Mouse (Mus musculus): ENCODE data around the gene Fkbp8.
A peak's percentile ranks its signal among the peaks of the same experiment; 100 is the strongest.

Fkbp8 gene

DNA sequence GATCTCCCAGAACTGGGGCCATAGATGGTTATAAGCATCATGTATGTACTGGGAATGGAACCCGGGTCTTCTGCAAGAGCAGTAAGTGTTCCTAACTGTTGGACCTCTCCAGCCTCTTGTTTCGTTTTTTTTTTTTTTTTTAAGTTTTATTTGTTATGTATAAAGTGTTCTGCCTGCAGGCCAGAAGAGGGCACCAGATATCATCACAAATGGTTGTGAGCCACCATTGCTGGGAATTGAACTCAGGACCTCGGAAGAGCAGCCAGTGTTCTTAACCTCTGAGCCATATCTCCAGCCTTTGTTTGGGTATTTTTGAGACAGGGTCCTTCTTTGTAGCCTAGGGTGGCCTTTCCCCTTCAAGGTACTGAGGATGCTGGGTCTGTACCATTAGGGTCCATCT, 31.5 kb downstream of the Fkbp8 start:
- no peak for DNase-seq (ENCODE audit: low spot score)

DNA sequence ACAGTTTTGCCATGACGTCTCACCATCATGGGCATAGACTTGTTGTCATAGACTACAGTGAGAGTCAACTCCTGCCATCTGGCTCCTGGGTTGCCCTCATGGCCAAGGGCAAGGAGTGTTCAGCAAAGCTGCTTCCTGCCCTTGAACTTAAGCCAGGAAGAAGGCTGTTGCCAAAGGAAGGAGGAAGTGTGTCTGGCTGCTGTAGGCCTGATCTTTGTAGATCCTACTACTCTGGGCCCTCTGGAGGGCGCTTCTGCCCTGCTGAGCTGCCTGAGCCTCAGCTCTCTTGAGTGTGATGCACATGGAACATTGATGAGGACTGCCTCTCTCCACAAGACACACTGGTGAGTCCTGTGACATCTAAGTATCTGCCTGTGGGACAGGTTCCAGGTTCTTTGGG, 32.6 kb downstream of the Fkbp8 start:
- no peak for DNase-seq (ENCODE audit: low spot score)

DNA sequence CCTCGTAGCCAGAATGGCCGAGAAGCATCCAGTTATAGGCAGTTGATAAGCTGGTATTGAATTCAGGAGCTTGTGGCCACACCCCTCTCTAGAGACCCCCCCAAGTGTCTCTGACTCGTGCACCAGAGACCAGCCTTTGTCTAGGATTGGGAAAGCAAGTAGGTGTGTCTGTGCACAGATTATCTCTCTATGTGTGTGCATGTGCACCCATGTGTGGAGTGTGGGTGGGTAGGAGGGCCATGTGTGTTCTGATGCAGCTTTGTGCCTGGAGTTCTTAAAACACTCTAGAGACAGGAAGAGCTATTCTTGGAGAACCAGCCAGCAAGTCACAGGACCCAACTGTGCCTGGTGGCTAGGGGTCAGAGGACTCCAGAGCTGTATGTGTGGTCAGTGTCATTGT, 33.0 kb downstream of the Fkbp8 start:
- no peak for DNase-seq (ENCODE audit: low spot score)

DNA sequence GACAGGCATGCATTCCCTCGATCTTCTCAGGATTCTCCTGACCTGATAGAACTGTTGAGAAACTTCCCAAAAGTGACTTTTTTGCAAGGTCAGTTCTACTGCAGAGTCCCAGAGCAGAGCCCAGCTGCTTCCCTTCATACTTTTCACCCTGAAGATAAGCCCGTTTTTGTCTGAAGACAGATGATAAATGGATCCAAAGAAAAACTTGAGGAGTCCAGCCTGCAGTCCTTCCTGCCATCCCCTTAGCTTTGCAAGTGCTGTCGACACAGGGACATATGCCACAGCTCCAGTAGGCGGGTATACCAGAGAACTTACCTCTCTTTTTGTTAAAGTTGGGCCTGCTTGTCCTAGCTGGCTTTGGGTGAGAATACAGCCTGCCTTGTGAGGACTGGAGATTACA, 33.8 kb downstream of the Fkbp8 start:
- DNase-seq (ENCODE audit: low spot score): no peak

DNA sequence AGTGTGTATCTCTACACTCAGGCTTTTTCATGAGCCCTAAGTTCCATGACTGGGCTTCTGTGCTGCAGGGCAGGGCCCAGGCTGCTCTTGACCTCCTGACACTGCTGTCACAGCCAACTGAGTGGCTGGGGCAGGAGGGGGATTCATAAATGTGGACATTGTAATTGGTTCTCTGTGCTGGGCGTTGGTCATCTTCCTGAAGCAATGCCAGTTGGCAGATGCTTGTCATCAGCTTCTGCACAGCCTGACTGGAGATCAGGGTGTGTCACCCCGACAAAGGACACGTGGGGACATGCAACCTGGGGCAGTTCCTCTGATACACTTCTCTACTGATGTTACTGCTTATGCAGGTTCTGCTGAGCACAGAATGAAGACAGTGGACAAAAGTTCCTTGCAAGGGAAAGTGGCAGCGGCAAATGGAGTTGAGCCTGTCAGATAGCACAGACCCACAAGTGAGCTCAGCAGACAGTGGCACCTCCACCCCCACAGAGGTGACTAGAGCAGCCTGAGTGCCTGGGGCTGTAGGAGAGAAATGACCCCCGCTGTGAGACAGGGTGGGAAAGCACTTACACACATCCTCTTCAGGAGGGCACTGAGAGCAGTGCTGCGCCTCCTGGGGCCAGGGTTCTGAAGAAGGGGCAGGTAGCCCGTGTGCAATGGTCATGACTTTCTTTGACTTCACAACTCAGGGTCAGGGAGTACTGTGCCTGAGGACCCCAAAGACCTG, 34.4 kb downstream of the Fkbp8 start:
- peak; percentile 62 for DNase-seq (ENCODE audit: low spot score)

DNA sequence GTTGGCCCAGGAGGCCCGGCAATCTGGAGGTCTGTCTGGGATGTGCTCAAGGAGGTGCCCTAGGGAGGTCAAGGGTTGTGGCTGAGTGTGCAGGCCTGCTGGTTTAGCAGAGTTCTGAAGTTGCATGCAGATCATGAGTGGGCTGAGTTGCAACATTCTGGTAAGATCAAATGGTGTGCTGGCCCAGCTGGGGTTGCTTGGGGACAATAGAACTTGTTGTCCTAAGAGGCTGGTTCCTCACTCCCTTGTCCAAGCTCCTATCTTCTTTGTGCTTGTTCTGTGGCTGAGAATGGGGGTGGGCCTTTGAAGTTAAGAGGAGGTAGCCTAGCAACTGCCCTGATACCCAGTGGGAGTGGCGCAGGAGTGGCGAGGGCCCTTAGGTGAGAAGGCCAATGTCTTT, 35.3 kb downstream of the Fkbp8 start:
- no peak for DNase-seq (ENCODE audit: low spot score)

DNA sequence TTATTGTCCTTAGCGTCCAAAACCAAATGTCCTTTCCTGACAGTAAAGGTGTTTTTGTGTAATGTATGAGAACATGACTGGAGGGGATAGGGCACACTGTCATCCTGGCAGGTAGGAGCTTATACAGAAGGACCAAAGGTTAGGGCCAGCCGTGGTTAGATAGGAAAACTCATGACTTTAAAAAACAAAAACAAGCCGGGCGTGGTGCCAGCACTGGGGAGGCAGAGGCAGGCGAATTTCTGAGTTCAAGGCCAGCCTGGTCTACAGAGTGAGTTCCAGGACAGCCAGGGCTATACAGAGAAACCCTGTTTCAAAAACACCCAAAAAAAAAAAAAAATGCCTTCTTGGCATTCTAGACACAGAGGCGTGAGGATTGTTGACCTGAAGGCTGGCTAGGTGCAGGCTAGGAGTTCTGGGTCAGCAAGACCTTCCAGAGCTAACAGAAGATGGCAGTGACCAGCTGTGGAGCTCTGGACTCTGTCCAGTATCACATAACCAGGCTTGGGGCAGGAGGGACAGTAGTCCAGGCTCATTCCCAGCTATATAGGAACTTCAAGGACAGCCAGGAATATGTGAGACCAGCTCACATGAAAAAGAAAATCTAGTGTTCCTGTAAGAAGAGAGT, 36.4 kb downstream of the Fkbp8 start:
- DNase-seq (ENCODE audit: low spot score): no peak

DNA sequence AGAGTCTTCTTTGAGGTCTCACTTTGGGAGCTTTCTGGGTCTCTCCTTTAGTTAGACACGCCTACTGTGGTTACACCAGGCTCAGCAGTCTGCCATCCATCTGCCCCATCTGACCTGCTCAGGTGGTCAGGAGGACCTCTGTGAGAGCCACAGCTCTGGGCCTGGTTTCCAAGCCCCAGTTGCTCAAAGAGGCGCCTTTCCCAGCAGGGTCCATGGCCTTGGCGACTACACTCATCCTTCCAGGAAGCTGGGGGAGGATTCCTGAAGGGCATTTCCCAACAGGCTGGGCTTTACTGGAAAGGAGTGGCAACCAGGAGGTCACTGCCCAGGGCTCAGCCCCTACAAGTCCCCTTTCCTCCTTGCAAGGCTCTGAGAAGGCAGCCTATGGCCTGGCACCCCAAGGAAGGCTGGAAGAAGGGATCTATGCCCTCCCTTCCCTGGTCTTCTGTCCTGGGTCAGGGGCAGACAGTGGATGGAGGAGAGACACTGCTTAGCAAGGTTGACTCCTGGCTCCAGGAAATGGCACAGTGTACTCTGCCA, 37.2 kb downstream of the Fkbp8 start:
- no peak for DNase-seq (ENCODE audit: low spot score)

DNA sequence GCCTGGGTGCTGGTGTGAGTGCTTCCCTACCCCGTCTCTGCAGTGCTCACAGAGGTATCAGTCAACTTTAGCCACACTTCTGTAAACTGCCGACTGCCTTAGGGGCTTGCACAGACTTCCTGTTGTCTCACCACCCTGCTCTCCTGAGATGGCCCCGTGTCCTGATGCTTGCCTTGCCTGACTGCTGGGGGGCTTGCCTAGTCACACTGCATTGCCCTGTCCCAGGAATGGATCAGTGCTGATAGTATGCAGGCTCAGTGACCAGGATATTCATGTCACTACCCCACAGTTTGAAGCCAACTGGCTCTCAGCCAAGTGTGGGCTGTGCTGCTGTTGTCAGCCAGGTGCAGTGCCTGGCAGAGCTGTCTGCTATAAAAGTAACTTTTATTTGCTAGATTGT, 38.0 kb downstream of the Fkbp8 start:
- DNase-seq (ENCODE audit: low spot score): no peak

DNA sequence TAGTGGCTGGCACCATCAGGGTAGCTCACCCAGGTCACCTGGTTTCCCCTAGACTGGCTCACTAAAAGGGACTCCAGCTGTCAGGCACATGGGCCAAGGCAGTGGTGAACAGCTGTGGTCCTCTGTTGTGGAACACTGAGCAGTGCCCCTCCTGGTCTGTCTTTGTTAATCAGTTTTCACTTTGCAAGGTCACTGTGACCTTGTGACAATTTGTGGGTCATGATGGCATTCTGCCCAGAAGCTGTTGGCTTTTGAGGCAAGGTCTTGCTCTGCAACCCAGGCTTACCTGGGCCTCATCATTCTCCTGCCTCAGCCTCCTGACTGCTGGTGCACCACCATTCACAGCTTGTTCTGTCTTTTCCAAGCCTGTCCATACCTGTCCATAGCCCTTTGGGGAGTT, 42.8 kb downstream of the Fkbp8 start:
- DNase-seq (ENCODE audit: low spot score): no peak

DNA sequence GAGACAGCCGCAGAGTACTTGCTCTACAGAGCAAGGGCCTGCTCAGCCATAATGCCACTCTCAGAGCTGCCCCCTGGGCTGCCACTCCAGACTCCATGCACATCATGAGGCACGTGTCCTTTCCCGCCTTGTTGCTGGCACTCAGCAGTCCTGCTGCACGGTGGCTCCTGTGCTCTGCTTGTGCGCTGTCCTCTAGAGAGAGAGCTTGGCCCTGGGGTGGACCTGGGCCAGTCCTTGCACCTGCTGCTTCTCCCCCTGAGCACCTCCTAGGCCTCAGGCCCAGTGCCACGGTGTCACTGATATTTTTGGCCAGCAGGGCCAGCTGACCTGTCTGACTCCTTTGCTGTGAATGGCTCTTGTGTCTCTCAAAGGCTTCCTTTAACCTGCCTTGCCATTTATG, 43.5 kb downstream of the Fkbp8 start:
- no peak for DNase-seq (ENCODE audit: low spot score)

DNA sequence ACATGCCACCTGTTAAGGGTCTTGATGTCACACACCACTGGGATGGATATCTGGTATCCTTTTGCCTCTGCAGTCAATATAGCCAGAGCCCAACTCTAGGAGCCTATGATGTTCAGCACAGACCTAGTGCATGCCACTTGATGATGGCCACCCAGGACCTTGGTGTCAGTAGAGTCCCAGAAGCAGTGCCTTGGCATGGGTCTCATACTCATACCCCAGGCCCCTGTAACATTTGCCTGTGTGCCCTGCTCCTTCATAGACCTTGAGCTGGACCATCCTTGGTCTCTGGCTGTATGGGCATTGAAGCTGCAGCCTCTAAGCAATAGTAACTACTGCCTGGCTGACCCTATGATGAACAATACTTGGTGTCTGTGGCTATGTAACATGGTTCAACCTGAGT, 46.8 kb downstream of the Fkbp8 start:
- DNase-seq (ENCODE audit: low spot score): no peak

DNA sequence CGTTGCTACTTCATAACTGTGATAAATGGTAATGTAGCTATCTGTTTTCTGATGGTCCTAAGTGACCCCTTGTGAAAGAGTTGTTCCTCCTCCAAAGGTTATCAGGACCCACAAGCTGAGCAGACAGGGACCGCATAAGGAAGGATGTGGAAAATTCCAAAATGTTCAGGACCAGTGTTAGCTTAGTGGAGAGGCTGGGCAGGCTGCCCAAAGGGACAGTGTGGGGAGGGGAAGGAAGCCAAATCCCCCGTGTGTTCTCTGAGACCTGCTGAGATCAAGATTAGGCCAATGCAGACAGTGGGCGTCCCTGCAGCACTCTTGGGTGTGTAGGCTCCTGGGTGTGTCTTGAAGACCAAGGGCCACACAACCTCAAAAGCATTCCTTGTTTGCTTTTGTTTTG, 47.4 kb downstream of the Fkbp8 start:
- DNase-seq (ENCODE audit: low spot score): no peak

DNA sequence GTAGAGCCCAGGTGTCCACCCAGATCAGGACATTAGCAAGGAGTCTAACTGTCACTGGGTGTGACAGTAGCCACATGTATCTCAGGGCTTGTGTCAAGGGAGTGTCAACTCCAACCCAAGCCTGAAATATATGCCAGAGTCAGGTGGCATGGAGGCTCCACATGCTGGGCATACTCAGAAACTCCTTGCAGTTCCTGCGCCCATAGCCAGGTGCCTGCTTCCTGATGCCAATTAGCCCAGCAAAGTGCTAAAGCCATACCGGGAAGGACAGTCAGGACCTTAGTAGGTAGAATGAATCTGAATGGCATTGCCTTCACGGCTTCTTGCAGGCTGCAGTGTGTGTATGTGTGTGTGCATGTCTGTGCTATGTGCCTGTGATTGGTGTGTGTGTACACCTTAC, 49.7 kb downstream of the Fkbp8 start:
- DNase-seq (ENCODE audit: low spot score): no peak

DNA sequence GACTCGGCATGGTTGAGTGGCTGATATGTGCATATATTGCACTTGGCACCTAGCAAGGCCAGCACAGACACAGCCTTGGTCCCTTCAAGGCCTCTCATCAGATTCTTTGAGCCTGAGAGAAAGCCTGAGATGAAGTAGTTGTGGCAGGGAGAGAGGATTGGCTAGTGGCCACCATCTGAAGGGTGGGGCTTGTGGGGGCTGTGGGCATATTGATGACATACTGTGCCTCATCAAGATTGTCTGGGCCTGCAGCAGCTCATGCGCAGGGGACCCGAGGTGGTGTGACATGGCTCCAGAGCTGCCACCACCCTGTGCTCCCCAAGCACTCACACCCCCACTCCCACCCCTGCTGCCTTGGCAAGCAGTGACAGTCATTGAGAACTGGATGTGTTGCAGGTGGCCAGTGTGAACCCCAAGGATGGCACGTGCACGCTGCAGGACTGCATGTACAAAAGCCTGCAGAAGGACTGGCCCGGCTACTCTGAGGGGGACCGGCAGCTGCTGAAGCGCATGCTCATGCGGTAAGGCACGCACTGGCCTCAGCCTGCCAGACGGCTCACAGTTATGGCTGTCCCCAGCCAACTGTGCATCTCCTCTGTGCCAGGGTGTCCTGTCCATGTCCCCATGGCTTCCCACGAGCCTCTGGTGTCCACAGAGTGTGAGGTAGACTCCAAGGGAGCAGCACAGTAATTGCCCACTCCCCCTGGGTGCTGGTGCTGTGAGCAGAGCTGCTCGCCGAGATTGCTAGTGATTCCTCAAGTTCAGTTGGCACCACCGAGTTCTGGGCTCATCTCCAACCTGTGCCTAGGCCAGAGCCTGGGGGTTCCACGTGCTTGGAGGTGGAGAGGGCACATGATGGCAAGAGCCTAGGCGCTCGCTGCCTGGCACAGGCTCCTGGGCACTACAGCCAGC, 56.2 kb downstream of the Fkbp8 start:
- DNase-seq (ENCODE audit: low spot score): no peak

DNA sequence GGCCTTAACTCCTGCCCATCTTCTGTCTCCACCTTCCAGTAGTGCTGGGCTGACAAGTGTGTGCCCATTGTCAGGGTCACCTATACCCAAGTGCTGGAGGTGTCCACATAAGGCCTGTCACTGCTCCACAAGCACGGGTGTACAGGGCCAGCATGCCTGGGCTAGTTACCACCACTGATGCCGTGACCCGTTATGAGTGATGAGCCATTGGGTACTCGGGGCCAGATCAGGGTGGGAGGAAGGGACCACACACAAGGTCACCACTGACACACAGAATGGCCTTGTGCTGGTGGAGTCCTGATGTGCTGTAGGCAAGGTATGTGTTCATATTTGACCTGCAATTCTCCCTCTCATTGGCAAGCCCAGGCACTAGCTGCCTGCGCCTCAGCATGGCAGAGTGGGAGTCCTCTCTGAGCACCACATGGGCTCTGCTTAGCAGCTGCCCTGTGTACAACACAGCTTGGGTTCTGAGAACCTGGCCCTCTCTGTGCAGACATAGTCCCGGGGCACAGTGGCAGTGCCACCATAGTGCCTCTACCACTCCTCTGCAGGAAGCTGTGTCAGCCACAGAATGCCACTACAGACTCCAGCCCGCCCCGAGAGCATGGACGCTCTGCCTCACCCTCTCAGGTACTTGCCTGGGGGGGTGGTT, 57.2 kb downstream of the Fkbp8 start:
- DNase-seq (ENCODE audit: low spot score): no peak

Data from left cerebral cortex, adult 11 months (tissue).